Mouse (Mus musculus): ENCODE measurements at regions not wholly inside any gene's neighbourhood (a gene's known extent, or its start where the extent isn't known, plus 50 kb on each side); places are given as distances from the start of the nearest gene placed in this dataset.

- no peaks in the 10 kb centered on the region for H3K9me3 ChIP-seq
- WGBS: 69% methylated on average over 3 of the region's 3 CpGs
- no peak overlapping the region for H3K27ac ChIP-seq
- H3K4me1 ChIP-seq: peaks cover 30% of the 10 kb centered on the region
- no peak for ATAC-seq (ENCODE audit: low FRiP score, low read depth)
- H3K9ac ChIP-seq: no peak overlapping the region
- no peaks in the 10 kb centered on the region for H3K27me3 ChIP-seq
- no peaks in the 10 kb centered on the region for H3K36me3 ChIP-seq
- H3K4me2 ChIP-seq (replicated peaks): no peak overlapping the region
- no peak overlapping the region for H3K4me3 ChIP-seq
These were observed 105.6 kb upstream of the Gas2 start for GRCm38 (mm10) chr7:51756218-51756617.

GRCm38 (mm10) chr7:51759536-51760153, 102.2 kb upstream of the Gas2 start:
- WGBS: 26% methylated on average over 3 of the region's 3 CpGs
- H3K4me2 ChIP-seq (replicated peaks): peak overlapping the region; percentile 7; the same call in 1 of the 2 replicates
- H3K36me3 ChIP-seq: no peaks in the 10 kb centered on the region
- no peak overlapping the region for H3K4me3 ChIP-seq
- H3K4me1 ChIP-seq: peaks cover 25% of the 10 kb centered on the region
- no peaks in the 10 kb centered on the region for H3K9me3 ChIP-seq
- peak; percentile 92 for ATAC-seq (ENCODE audit: low FRiP score, low read depth)
- no peaks in the 10 kb centered on the region for H3K27me3 ChIP-seq
- peak overlapping the region; percentile 59; the same call in 1 of the 2 replicates for H3K27ac ChIP-seq
- no peak overlapping the region for H3K9ac ChIP-seq

DNA sequence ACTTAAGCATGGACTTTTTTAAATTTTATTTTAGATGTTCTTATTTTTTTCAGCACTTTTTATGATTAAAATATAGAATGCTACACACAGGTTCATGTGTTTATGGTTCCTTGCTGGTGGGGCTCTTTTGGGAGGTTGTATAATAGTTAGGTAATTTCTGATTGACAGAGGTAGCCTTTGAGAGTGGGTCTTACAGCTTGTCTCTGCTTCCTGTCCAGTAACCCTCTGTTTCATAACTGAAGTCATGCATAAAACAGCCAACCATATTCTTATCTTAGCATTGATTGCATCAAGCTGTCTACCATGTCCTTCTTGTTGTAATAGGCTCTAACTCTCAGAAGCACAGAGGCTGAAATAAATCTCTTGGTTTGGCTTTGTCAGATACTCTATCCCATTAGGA, 94.7 kb upstream of the Gas2 start:
- Histone ChIP-seq H3K9me3 (no peaks in the 10 kb centered on the region), H3K9ac (no peak overlapping the region), H3K27ac (no peak overlapping the region), H3K4me2 (replicated peaks) (no peak overlapping the region), H3K4me1 (peaks cover 12% of the 10 kb centered on the region), H3K36me3 (no peaks in the 10 kb centered on the region), H3K27me3 (no peaks in the 10 kb centered on the region), H3K4me3 (no peak overlapping the region)
- ATAC-seq (ENCODE audit: low FRiP score, low read depth): no peak

DNA sequence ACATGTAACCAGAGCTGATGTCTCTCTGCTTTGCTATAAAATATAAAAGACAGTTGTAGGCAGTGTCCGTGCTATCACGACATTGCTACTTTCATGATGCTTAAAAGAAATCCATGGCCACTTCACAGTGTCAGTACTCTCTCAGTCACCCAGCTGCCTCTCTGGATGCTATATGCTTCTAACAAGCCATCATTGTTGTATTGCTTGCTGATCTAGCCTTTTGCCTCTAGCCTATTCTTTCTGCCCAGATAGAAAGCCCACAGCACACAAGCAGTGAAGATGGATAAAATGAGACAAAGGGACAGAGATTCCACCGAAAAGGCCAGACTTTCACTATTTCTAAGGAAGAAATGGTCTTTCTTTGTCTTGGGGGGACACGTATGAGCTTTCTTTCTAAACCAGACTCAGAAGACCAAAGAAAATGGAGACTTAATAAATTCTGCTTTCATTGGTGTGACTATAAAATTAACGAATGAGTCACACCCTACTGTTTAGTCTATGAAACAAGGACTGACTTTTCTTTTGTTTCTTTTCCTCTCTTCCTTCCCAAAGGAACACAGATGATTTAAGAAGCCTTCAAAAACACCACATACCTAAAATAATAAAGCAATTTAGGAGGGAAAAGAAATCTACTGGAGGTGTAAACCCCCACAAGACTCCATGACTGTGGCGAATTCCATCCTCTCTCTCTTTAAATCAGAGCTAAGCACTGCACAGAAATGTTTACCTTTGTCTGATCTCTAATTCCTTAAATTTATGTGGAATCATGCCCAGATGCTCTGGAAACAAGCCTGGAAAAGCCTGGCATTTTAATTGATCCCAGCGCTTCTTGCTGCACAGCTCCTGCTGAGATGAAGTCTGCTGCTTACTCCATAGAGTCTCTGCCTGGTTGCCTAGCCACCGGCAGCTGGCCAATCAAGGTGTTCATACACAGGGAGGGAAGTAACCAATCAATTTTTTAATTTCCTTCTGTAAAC, 89.6 kb upstream of the Gas2 start:
- no peaks in the 10 kb centered on the region for H3K27me3 ChIP-seq
- H3K36me3 ChIP-seq: no peaks in the 10 kb centered on the region
- H3K9ac ChIP-seq: no peak overlapping the region
- H3K27ac ChIP-seq: peak overlapping the region; percentile 87
- no peak overlapping the region for H3K4me3 ChIP-seq
- 41% methylated on average over 8 of the region's 8 CpGs for WGBS
- H3K4me1 ChIP-seq: peaks cover 4% of the 10 kb centered on the region; the same call in 1 of the 2 replicates
- peak overlapping the region; percentile 29; the same call in 1 of the 2 replicates for H3K4me2 ChIP-seq (replicated peaks)
- H3K9me3 ChIP-seq: no peaks in the 10 kb centered on the region
- peak; percentile 94 for ATAC-seq (ENCODE audit: low FRiP score, low read depth)

GRCm38 (mm10) chr7:51775968-51776367, 85.8 kb upstream of the Gas2 start:
- Histone ChIP-seq H3K27me3 (no peaks in the 10 kb centered on the region), H3K9me3 (no peaks in the 10 kb centered on the region), H3K36me3 (no peaks in the 10 kb centered on the region), H3K4me1 (peaks cover 4% of the 10 kb centered on the region; the same call in 1 of the 2 replicates), H3K27ac (no peak overlapping the region), H3K4me2 (replicated peaks) (no peak overlapping the region), H3K9ac (no peak overlapping the region), H3K4me3 (no peak overlapping the region)
- WGBS: 78% methylated on average over 1 of the region's 1 CpGs
- ATAC-seq (ENCODE audit: low FRiP score, low read depth): no peak

GRCm38 (mm10) chr7:51783070-51783776, 78.6 kb upstream of the Gas2 start:
- WGBS: 80% methylated on average over 4 of the region's 4 CpGs
- no peak for ATAC-seq (ENCODE audit: low FRiP score, low read depth)
- no peak overlapping the region for H3K27ac ChIP-seq
- peaks cover 8% of the 10 kb centered on the region; the same call in 1 of the 2 replicates for H3K4me1 ChIP-seq
- H3K9me3 ChIP-seq: no peaks in the 10 kb centered on the region
- no peaks in the 10 kb centered on the region for H3K36me3 ChIP-seq
- no peaks in the 10 kb centered on the region for H3K27me3 ChIP-seq
- no peak overlapping the region for H3K4me2 ChIP-seq (replicated peaks)
- H3K4me3 ChIP-seq: no peak overlapping the region
- no peak overlapping the region for H3K9ac ChIP-seq

DNA sequence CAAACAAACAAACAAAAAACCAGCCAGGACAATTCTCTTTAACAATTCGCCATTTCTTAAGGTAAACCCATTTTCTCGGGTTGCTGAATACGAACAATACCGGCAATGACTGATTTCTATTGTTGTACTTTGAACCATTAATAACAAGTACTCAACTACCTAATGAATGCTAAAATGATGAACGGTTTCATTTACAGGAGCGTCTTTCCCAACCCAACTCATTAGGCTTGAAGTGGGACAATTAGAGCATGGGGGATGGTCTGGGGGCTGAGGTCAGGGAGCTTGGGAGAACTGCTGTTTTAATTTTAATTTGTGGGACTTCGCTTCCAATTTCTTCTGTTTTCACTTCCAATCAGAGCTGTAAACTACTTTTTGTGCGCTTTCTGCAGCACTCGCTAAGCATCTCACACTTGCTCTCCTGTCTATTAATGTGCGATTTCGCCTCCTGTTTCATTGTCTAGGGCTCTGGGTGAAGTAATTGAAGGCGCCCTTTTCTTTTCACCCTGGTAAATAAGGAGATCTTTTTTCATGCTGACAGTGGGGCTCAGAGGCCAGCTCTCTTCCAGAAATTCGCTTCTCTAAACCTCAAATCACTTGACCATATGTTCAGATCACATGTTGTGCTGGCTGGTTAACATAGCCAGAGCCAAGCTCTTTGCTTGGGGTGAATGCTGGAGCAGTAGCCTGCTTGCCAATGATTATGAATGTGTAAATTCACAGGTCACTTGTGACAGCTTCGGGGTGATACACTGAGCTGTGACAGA, 77.7 kb upstream of the Gas2 start:
- WGBS: 53% methylated on average over 14 of the region's 14 CpGs
- Histone ChIP-seq H3K4me2 (replicated peaks) (no peak overlapping the region), H3K36me3 (no peaks in the 10 kb centered on the region), H3K27me3 (no peaks in the 10 kb centered on the region), H3K9ac (no peak overlapping the region), H3K4me1 (peaks cover 8% of the 10 kb centered on the region; the same call in 1 of the 2 replicates), H3K9me3 (no peaks in the 10 kb centered on the region), H3K27ac (no peak overlapping the region), H3K4me3 (no peak overlapping the region)
- no peak for ATAC-seq (ENCODE audit: low FRiP score, low read depth)

DNA sequence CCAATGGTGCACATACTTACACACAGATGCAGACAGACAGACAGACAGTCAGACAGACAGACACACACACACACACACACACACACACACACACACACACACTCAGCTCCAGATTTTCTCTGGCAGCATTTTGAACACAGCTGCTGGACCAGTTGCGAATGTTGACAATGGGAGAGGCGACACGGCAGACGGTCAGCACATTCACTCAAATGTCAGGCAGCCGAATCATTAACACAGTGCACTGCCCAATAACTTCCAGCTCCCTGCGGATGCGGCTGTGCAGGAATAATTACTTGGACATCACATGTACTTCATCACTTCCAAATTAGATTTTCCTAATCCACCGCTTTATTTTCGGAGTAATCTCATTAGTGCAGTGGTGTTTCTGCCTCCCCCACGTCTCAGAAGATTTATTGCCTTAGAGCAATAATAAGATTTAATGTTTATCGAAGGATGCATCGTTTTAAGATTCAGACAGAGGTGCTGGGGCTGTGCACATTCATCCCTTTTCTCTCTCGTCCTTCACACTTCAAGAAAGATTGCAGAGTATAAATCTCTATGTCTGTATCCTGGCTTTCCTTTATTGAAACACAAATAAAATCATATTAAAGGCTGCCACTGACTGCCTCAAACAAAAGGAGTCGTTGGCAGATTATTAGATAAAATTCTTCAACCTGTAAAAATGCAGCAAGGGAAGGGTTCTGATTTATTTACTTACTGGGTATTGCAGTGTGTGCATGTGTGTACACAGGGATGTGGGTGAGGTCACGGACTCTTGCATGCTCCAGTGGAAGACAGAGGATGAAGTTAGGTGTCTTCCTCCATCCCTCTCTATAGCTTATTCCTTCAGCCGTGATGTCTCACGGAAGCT, 70.9 kb upstream of the Gas2 start:
- Histone ChIP-seq H3K4me1 (no peaks in the 10 kb centered on the region), H3K27ac (no peak overlapping the region), H3K27me3 (no peaks in the 10 kb centered on the region), H3K36me3 (no peaks in the 10 kb centered on the region), H3K9me3 (no peaks in the 10 kb centered on the region), H3K4me3 (no peak overlapping the region), H3K4me2 (replicated peaks) (no peak overlapping the region), H3K9ac (no peak overlapping the region)
- 41% methylated on average over 17 of the region's 17 CpGs for WGBS
- no peak for ATAC-seq (ENCODE audit: low FRiP score, low read depth)

- Histone ChIP-seq H3K4me2 (replicated peaks) (no peak overlapping the region), H3K36me3 (no peaks in the 10 kb centered on the region), H3K9me3 (no peaks in the 10 kb centered on the region), H3K4me3 (no peak overlapping the region), H3K9ac (no peak overlapping the region), H3K27ac (no peak overlapping the region), H3K27me3 (no peaks in the 10 kb centered on the region), H3K4me1 (no peaks in the 10 kb centered on the region)
- 86% methylated on average over 3 of the region's 3 CpGs for WGBS
- ATAC-seq (ENCODE audit: low FRiP score, low read depth): no peak
These were observed 70.3 kb upstream of the Gas2 start for GRCm38 (mm10) chr7:51791561-51791863.
